Mouse (Mus musculus) c-Kit-positive CD71-positive TER-119-negative erythroid progenitor cells, embryonic 14.5 days (primary cell): ENCODE results near the gene Mitf.

Experiments used
- DNase-seq: peaks from one replicate; pipeline ENCODE4 v3.0.0-alpha.2; 2013; ENCODE audit warnings: low read depth

Mitf gene

DNA sequence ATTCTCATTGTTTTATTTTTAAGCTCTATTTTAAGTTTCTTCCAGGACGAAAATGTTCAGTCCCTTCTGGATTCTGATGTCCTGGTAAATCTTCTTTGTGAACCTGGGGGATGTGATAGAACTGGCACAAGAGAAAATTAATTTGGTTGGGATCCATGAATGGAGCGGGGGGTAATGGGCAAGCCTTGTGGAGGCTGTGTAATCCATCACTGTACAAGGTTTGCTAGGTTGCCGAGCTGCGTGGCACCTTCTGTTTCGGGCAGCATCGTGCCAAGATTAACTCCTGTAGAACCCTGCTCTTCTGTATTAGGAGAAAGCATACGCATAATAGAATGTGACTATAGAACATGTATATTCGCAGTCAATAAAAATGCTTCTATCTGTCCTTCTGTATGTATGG lies 76.1 kb downstream of the Mitf start:
- no peak for DNase-seq

- no peak for DNase-seq
These were observed 76.6 kb downstream of the Mitf start for GRCm38 (mm10) chr6:97883496-97883895.

DNA sequence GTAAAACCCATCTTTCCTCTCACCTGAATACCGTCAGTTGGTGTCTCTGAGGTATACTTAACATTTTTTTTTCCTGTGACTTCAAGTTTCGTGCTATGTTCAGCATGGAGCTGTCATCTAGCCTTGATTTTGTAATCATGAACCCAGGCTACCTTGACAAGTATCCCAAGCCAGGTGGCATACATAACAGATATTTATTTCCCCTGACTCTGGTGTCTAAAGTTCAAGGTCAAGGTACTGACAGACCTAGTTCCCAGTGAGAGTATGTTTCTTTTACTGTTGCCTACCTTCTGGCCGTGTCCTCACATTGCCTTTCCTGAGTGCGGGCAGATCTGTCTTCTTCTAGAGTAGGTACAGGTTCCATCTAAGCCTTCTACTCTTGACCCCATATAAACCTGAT lies 78.1 kb downstream of the Mitf start:
- no peak for DNase-seq

DNA sequence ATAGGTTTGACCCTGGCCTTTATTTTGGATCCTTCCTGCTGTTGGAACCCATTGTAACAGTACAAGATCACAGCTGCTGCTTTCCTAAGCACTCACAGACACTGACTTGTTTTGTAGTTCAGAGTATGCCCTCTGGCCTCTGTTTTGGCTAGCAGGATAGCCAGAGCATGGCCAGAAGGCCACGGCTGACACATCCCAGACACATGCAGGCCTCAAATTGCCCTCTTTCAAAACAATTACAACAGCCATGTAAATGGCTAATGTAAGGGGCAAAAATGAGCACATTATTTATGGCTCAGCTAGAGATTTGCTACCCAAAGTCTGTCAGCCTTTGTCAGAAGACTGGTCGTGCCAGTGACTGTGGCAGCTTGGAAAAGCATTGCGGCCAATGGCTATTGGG lies 78.8 kb downstream of the Mitf start:
- DNase-seq: no peak

DNA sequence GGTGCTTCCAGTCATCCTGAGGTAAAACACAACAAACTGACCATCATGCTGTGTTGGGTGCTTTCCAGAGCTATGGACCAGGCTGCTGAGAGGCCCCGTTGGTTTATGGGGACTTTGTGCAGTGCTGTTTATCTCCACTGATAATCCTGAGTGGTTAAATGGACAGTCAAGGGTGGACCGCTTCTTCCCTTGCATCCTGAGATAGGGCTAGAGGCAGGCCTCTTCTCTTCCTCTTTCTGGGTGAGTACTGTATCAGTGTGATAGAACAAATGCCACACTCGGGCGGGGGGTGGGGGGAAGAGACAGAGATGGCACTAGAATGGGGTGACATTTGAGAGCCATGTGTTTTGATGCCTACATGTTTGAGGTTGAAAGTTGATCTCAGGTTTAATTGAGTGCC lies 81.0 kb downstream of the Mitf start:
- no peak for DNase-seq

- no peak for DNase-seq
These were observed 81.7 kb downstream of the Mitf start for GRCm38 (mm10) chr6:97888596-97888995.

DNA sequence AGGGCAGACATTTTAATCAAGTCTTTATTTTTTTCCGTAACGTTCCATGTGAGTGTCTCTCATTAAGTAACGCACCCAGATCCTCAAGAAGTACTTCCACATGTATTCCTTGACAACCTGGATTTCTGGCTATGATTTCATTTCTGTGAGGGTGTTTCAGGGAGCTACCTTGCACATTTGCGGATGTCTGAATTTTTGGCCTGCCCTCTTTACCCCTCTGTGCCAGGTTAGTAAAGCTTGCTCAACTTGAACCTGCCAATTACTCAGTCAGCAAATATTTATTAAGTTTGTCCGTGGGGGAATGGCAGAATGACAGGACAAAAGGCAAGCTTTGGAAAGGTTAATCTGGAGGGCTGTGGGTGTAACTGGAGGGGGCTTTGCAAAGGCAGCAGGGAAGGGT lies 86.7 kb downstream of the Mitf start:
- no peak for DNase-seq

- DNase-seq: no peak
These were observed 90.3 kb downstream of the Mitf start for GRCm38 (mm10) chr6:97897191-97897590.

DNA sequence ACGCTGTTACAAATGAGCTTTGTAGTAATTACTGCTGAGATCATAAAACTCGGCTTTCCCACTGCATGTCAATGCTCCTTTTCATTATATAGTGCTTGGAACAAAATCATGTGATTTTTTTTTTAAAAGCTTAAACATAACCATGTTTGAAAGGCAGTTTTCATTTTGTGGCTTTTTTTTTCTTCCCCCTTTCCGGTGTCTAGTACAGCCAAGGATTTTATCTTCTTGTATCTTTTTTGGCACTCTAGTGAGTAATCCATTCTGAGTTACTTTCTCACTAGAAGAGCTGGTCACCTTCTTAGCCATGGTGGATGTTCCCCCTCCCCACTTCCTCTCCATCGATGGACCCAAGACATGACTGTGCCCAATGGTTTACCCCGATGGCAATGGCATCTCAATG lies 91.2 kb downstream of the Mitf start:
- DNase-seq: no peak

DNA sequence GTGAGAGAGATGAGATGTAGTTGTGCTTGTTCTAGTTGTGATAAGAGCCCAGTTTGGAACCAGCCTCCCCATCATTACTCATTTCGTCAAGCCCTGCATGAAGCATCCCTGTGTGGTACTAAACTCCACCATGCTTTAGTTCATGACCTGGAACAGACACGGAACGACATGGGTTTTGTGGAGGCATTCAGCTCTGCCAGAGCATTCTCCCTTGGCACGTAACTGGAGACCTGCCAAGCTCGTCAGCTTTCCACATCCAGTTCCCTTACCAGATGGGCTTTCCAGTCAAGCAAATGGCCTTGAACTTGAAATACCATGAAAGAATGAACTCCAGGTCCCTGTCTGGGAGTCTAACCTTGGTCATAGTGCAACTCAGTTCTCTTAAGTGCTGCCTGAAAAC lies 94.7 kb downstream of the Mitf start:
- no peak for DNase-seq

- DNase-seq: no peak
These were observed 95.4 kb downstream of the Mitf start for GRCm38 (mm10) chr6:97902205-97902604.

- no peak for DNase-seq
These were observed 107.9 kb downstream of the Mitf start for GRCm38 (mm10) chr6:97914768-97915167.

- no peak for DNase-seq
These were observed 109.6 kb downstream of the Mitf start for GRCm38 (mm10) chr6:97916386-97916903.

GRCm38 (mm10) chr6:97918051-97918450 lies 111.2 kb downstream of the Mitf start:
- DNase-seq: no peak

- DNase-seq: no peak
These were observed 111.6 kb downstream of the Mitf start for GRCm38 (mm10) chr6:97918481-97918880.

- DNase-seq: no peak
These were observed 112.4 kb downstream of the Mitf start for GRCm38 (mm10) chr6:97919287-97919686.

GRCm38 (mm10) chr6:97921591-97921990 lies 114.7 kb downstream of the Mitf start:
- DNase-seq: no peak

- DNase-seq: no peak
These were observed 117.4 kb downstream of the Mitf start for GRCm38 (mm10) chr6:97924221-97924620.

GRCm38 (mm10) chr6:97929051-97929450 lies 122.2 kb downstream of the Mitf start:
- no peak for DNase-seq

DNA sequence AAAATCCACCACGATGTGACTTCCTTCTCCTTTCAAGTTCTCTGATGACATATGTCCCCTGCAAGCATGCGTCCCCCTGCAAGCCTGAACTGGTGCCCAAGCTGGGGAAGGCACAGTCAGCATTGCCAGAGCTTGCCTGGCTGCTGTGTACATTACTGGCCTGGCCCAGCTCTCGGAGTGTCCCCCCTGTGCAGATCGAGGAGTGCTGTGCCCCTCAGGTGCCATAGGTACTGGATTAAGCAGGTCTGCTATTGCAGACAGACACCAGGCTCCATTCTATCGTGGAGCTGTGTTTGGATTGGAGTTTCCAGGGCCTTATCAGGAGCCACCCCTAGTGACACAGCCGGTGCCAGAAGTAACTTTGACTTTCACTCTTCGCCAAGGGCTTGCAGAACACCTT lies 122.6 kb downstream of the Mitf start:
- no peak for DNase-seq

GRCm38 (mm10) chr6:97937139-97937538 lies 130.3 kb downstream of the Mitf start:
- DNase-seq: no peak

GRCm38 (mm10) chr6:97937897-97938614 lies 131.2 kb downstream of the Mitf start:
- no peak for DNase-seq

DNA sequence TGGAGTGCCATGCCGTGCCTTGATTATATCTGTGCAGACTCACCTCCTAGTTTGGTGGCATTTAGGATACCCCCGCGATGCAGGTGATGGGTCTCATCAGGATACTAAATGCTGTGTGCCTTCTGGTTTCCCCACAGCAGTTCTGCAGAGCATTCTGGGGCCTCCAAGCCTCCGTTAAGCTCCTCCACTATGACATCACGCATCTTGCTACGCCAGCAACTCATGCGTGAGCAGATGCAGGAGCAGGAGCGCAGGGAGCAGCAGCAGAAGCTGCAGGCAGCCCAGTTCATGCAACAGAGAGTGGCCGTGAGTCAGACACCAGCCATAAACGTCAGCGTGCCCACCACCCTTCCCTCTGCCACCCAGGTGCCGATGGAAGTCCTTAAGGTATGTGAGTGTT lies 134.1 kb downstream of the Mitf start:
- DNase-seq: no peak
